Mouse (Mus musculus) regulatory T cell (primary cell): Measurements from ENCODE around the gene Cxcl14.

ENCODE experiments used
- in situ Hi-C: fragments of 300-600 bp; cut with MboI, MseI; formaldehyde crosslinking; loops from one replicate; pipeline ENCODE4 v1.15.1; 2025; ENCODE audit warnings: high pct_unique_total_duplicates

Cxcl14 gene

GRCm38 (mm10) chr13:56251924-56252619, 44.3 kb downstream of the Cxcl14 start, which contains the start of gene Neurog1:
TSS of gene Neurog1 (minus strand) at chr13:56252163.
- in situ Hi-C loops = no loop called here

DNA sequence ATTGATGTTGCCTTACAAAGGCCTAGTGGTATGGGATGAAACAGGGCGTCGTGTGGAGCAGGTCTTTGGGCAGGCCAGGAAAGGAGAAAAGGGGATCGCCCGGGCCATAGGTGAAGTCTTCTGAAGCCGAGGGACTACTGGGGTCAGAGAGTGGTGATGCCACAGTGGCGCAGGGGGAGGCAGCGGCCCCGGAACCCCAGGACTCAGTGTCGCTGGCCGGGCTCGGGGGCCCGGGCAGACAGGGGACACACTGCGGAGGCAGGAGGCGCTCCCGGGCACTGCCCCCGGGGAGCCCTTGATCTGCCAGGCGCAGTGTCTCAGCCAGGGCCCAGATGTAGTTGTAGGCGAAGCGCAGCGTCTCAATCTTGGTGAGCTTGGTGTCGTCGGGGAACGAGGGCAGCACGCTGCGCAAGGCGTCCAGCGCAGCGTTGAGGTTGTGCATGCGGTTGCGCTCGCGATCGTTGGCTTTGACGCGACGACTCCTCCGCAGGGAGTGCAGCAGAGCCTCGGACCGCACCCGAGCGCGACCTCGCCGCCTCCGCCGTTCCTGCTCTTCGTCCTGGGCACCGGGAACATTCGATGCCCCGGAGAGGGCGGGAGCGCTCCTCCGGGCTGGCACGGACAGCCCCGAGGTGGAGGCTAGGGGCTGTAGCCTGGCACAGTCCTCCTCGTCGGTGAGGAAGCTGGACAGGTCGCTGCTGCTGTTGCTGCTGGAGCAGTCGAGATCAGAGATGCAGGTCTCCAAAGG, 45.0 kb downstream of the Cxcl14 start:
- in situ Hi-C loops = no loop called here

DNA sequence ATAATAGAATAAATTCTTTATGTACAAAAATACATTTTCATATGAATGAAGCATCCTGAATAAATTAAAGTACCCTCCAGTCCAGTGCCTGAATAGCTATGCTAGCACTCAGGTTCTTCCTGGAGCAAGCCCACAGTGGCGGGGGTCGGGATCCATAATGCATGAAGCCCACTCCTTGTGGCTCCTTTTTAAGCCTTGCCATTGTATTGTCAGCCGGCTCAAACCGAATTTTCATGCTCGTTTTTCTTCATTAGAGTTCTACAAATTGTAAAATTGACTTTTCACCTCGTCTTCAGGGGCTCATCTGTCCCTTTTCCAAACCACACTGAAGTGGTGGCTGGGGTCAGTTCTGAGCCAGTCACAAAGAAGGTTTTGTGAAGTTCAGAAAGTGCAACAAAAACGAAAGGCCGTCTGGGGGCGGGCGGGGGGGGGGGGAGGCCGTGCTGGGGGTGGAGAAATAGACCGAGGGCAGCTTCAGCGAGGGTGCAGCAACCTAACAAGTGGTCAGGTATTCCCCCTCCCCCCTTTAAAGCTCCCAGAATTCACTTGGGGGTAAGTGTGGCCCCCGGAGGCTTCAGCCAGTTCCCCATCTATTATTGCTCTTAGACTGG, 45.7 kb downstream of the Cxcl14 start:
- in situ Hi-C loops = no loop called here

GRCm38 (mm10) chr13:56249593-56250341, 46.6 kb downstream of the Cxcl14 start:
- in situ Hi-C loops = no loop called here

DNA sequence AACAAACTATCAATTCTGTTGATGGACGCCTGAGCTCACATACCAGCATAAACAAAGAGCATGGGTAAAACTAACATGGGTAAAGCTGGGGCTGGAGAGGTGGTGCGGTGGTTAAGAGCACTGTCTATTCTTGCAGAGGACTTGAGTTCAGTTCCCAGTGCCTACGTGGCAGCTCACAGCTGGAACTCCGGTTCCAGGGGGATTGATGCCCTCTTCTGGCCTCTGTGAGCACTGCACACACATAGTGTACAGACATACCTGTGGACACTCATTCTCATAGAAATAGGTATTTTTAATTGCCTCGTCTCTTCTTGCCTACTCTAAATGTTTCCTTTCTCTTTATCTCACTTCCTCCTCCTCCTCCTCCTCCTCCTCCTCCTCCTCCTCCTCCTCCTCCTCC, 53.2 kb downstream of the Cxcl14 start:
- in situ Hi-C loops = no loop called here

DNA sequence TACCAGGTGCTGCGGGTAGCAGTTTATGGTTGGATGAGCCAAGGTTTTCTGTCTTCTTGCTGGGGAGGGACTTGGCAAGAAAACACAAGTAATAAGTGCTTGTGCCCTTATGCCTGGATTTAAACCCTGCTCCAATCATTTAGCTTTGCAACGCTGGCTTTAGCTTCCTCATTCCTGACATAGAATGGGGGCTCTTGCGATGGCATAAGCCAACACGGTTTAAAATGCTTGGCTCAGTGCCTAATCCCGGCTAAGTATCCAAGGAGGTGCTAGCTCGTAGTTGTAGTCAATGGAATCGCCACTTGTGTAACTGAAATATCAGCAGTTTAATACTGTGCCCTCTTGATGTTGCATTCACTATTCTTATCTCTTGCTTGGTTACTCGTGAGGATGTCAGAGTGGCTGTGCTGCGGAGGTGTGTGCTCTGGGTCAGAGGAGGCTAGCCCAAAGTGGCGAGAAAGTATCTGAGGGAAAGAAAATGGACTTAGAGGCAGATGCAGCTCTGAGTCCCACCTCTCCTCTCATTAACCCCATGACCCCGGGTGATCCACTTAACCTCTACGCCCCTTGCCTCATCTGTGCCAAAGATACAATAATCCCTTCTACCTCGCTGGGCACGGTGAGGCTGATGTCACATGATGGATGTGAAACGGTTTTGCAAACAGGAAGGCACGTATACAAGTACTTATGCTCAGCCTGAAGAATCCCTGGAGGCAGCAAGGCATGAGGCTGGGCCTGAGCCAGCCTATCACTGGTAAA, 56.2 kb downstream of the Cxcl14 start:
- in situ Hi-C loops = no loop called here
